Mouse (Mus musculus): ENCODE measurements around the gene Poldip3.

DNA sequence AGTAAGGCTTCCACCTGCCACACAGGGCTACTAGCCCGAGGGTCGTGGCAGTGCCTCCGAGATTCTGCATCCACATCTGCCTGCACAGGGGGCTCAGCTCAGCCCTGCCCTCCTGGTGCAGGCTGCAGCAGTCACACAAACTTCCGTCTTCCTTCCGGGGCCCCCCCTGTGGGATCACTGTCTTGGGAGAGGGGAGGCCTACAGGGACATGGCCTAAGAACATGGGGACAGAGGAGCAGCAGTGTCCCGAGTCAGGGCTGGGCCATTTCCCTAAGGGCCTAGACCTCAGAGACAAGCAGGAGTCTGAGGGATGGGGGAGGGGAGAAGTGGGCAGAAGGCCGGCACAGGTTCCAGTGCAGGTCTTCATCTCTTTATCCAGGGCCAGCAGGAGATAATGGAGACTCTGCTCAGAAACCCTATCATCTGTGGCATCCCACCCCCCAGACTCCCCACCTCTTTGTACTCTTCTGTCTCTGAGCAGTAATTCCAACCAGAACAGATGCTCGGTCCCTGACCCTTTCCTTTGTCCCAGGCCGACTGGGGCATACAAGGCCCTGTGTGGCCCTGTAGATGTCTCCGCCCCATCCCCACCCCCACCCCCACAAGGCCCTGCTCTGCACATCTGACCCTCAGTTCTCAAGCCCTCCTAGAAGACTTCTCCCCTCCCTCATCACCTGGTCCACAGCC is 12.0 kb upstream of the Poldip3 start:
- TF ChIP-seq CTCF (IDR thresholded peaks at IDR 0.05; ENCODE audit: control insufficient read depth, insufficient read depth, insufficient read length) = no peak
- TF ChIP-seq USF1 (IDR thresholded peaks at IDR 0.05; ENCODE audit: low read depth) = no peak
- TF ChIP-seq MYOG (IDR thresholded peaks at IDR 0.05; ENCODE audit: control insufficient read depth, extremely low read depth, insufficient read length) = no peak
- no peak for TF ChIP-seq FOSL1 (IDR thresholded peaks at IDR 0.05; ENCODE audit: insufficient read depth, low read length, poor library complexity, severe bottlenecking)
- TF ChIP-seq MAX (IDR thresholded peaks at IDR 0.05) = no peak
